Mouse (Mus musculus) kidney, embryonic 14.5 days (tissue): ENCODE data around the gene Fpr1. TPM values are rescaled to one million over a fixed set of nuclear protein-coding genes. Genes with fewer than 3 reads are reported as not detected.
A peak's percentile ranks its signal among the peaks of the same experiment; 100 is the strongest.

Experiments
- ATAC-seq: fragments of 200-750 bp; cut with Nextera tagmentation; 2 replicates; pipeline ENCODE4 v1.8.0; 2017; ENCODE audit warnings: moderate number of reproducible peaks, mild to moderate bottlenecking, moderate TSS enrichment, moderate library complexity; ENCODE audit not compliant: low FRiP score, low TSS enrichment
- H3K27ac ChIP-seq: fragments of 300-500 bp; sonication (generic); 2 replicates; pipeline ENCODE4 v1.5.1; 2014; ENCODE audit warnings: low read depth, mild to moderate bottlenecking, low read length, moderate library complexity, mixed read lengths
- H3K27me3 ChIP-seq: fragments of 300-500 bp; sonication (generic); 2 replicates; pipeline ENCODE4 v1.6.1; 2014; ENCODE audit warnings: mild to moderate bottlenecking, low read length; ENCODE audit not compliant: control insufficient read depth, insufficient read depth
- H3K36me3 ChIP-seq: fragments of 300-500 bp; sonication (generic); 2 replicates; pipeline ENCODE4 v1.6.1; 2014; ENCODE audit warnings: low read length, mixed read lengths; ENCODE audit not compliant: control insufficient read depth, insufficient read depth
- H3K4me1 ChIP-seq: fragments of 300-500 bp; sonication (generic); 2 replicates; pipeline ENCODE4 v1.6.1; 2014; ENCODE audit warnings: low read length, mixed read lengths; ENCODE audit not compliant: control insufficient read depth, insufficient read depth
- H3K4me2 ChIP-seq: fragments of 300-500 bp; sonication (generic); replicated peaks from 2 replicates; pipeline ENCODE4 v1.6.1; 2014; ENCODE audit warnings: low read depth, mild to moderate bottlenecking, low read length
- H3K4me3 ChIP-seq: fragments of 300-500 bp; sonication (generic); 2 replicates; pipeline ENCODE4 v1.5.1; 2014; ENCODE audit warnings: mild to moderate bottlenecking, low read length
- H3K9ac ChIP-seq: fragments of 300-500 bp; sonication (generic); 2 replicates; pipeline ENCODE4 v1.6.1; 2014; ENCODE audit warnings: low read depth, mild to moderate bottlenecking, low read length, moderate library complexity
- H3K9me3 ChIP-seq: fragments of 300-500 bp; sonication (generic); 2 replicates; pipeline ENCODE4 v1.6.1; 2016; ENCODE audit warnings: low read length; ENCODE audit not compliant: control insufficient read depth
- WGBS: fragments of 180-500 bp; shearing (Covaris S2); extraction: QIAGEN DNeasy Blood & Tissue Kit; methylation state at CpG from one replicate; pipeline ENCODE4 v1.1.7; 2014; 5-methylcytosine and 5-hydroxymethylcytosine counted together
- microRNA counts: library from miRNA; unstranded; fragments of <30 nt; microRNA quantifications from one replicate; lab custom pipeline; 2017
- microRNA-seq: library from miRNA; unstranded; fragments of <30 nt; microRNA quantifications from one replicate; pipeline ENCODE4, GENCODE M21; 2016
- polyA plus RNA-seq: library from polyadenylated mRNA; unstranded; fragments of >200 nt; fragmentation: Nextera tagmentation; extraction: Ambion mirVana; gene quantifications from 2 replicates; pipeline ENCODE4 v1.2.1, GENCODE M21; 2014

Fpr1 gene
- polyA plus RNA-seq, 1 experiment from 2014 or later = 0.16 TPM

DNA sequence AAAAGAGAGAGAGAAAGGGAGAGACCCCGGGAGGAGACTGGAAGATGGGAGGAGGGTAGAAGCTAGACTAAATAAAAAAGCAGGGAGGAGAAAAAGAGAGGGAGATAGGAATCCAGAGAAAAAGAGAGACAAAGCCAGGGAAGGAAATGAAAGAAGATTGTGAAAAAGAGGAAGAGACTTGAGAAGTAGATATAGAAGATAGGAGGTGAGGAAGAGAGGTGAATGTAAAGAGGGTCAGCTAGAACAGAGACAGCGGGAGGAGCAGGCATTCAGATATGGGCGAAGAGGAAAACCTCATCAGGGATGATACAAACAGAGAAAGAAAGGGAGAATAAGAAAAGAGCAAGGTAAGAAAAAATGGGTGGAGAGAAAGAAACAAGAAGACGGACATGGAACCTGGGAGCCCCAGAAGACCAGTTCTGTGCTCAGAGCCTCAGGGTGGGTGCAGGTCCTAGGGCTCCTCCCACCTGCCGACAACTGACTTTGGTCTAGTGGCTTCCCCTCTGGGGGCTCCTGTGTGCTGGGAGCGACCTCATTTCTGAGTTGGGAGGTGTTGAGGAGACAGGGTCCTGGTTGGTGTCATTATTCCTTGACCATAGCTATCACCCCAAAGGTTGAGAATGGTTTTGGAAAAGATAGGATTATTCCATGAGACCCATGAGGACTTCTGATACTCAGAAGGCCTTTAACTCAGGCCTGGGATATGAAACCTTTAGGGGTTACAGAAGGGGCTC lies 54.5 kb downstream of the Fpr1 start:
- Histone ChIP-seq H3K4me2 (peak overlapping the region; percentile 63), H3K9ac (peak overlapping the region; percentile 74; the same call in 1 of the 2 replicates), H3K4me1 (peaks cover 40% of the 10 kb centered on the region), H3K27me3 (no peaks in the 10 kb centered on the region), H3K4me3 (peak overlapping the region; percentile 80), H3K36me3 (peaks cover 26% of the 10 kb centered on the region), H3K9me3 (no peaks in the 10 kb centered on the region), H3K27ac (peak overlapping the region; percentile 99)
- ATAC-seq = no peak
- WGBS = under 1% methylated on average over 6 of the region's 6 CpGs

DNA sequence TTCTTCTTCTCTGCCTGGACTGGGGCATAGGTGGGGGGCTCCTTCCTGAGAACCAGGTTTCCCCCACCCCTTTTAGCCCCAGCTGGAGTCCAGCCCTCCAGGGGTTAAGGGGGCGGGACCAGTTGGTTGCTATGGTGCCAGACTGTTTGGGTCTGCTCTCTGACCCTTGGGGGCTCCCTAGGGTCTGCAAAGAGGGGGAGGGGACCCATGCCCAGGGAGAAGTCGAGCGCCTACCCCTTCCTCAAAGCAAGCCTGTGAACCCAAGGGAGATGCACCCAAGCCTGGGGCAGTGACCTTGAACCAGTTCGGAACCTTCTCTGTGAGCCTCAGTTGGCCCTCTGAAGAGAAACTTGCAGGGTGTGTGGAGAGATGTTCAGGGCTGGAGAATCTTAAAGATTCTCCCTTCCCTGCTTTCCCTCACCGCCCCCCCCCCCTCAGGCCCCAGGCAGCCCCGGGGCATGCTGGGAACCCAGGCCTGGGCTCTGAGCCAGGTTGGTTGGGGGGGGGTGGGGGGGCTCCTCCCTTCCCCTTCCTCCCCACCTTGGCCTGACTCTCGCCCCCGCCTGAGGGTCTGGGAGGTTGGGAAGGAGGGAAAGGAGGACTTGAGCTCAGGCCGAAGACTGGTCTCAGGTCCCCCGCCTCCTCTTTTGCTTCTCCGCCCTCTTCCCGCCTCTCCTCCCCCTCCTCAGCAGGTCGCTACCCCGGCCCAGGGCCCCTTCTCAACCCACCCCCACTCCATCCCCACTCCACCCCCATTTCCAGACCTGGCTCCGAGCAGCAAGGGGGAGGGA lies 55.4 kb downstream of the Fpr1 start:
- ATAC-seq = peak; percentile 63
- Histone ChIP-seq H3K27me3 (no peaks in the 10 kb centered on the region), H3K9me3 (no peaks in the 10 kb centered on the region), H3K9ac (peak overlapping the region; percentile 74), H3K4me2 (peak overlapping the region; percentile 63), H3K36me3 (peaks cover 19% of the 10 kb centered on the region), H3K4me3 (peak overlapping the region; percentile 80), H3K27ac (peak overlapping the region; percentile 99), H3K4me1 (peaks cover 33% of the 10 kb centered on the region)
- WGBS = 2% methylated on average over 12 of the region's 15 CpGs

DNA sequence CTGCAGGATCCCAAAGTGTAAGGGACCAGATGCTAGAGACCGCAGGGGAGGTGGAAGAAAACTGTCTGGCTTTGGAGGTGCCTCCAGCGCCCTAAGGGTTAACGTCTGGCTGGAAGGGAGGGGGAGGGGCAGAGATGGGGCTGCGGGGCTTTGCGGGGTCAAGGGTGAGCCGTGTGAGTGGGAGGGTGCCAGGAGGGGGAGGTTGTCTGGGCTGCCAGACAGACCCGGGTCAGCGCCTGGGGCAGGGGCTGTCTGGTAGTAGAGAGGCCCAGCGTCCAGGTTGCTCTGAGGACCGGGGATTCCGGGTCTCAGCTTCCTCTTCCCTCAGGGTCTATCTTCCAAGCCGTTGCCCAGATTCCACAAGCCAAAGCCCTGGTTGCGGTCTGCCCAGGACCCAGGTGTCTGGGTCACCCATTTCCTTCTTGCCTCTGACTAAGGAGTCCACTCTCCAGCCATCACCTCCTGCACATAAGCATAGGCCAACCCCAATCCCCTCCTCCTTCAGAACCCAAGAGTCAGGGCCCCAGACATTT lies 56.0 kb downstream of the Fpr1 start:
- Histone ChIP-seq H3K27ac (peak overlapping the region; percentile 99), H3K4me3 (peak overlapping the region; percentile 80), H3K9me3 (no peaks in the 10 kb centered on the region), H3K4me1 (peaks cover 33% of the 10 kb centered on the region), H3K36me3 (peaks cover 16% of the 10 kb centered on the region), H3K27me3 (no peaks in the 10 kb centered on the region), H3K9ac (peak overlapping the region; percentile 74), H3K4me2 (peak overlapping the region; percentile 63)
- under 1% methylated on average over 13 of the region's 13 CpGs for WGBS
- ATAC-seq = peak; percentile 61

DNA sequence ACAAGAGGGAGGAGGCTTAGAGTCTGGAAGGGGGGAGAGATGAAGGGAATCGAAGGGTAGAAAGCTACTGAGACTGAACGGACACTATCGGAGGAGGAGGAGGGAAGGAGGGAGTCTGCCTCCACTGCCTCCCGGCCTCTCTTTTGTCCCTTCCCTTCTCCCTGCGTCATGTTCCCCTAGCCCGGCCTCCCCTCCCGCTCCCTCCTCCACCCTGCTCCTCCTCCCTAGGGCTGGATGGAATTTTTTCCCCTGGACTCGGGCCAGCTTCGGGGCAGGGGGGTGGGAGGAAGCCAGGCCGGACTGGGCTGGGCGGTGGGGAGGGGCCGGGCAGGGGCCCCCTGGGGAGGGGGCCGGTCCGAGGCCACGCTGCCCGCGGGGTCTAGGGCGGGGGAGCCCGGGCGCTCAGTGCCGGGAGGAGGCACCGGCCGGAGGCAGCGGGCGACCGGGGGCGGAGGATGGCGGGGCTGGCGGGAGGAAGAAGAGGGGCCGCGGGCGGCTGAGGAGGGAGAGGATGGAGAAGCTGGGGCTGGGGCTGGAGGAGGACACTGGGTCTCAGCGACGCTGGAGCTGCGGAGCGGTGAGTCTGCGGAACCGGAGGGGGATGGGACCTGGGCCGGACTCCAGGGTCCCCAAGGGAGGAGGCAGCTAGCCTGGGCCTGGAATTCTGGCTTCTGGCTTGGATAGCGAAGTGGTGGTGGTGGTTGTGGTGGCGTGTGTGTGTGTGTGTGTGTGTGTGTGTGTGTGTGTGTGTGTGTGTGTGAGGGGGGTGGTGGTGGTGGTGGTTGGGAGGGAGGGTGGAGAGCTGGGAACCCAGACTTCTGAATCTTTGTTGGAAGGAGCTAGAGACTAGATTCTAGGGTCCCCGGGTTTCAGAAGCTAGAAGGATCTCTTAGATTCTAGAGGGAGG lies 56.7 kb downstream of the Fpr1 start, which contains the start of gene Spaca6:
TSS of gene Spaca6 (plus strand) at position 408 of the 907 bp plus-strand sequence.
- WGBS = under 1% methylated on average over 37 of the region's 42 CpGs
- peaks cover 31% of the 10 kb centered on the region for H3K4me1 ChIP-seq
- ATAC-seq = peak; percentile 82

More for the DNA sequence above, 56.7 kb downstream of the Fpr1 start, which contains the start of gene Spaca6:
- Histone ChIP-seq H3K27me3 (no peaks in the 10 kb centered on the region), H3K36me3 (peaks cover 13% of the 10 kb centered on the region), H3K4me3 (peak within 1 kb of the TSS; percentile 80), H3K27ac (peak within 1 kb of the TSS; percentile 99), H3K9ac (peak within 1 kb of the TSS; percentile 74), H3K4me2 (peak within 1 kb of the TSS; percentile 63), H3K9me3 (no peaks in the 10 kb centered on the region)

MicroRNA genes within 50 kb of the gene (microRNA counts, 519-probe panel; counts per million panel counts)
- microRNA mmu-let-7e (lab: Ali Mortazavi, UCI) (8,353 counts per million, percentile 86 among the panel's probes with 10 or more counts), microRNA mmu-miR-125a-3p (lab: Ali Mortazavi, UCI) (5,309 counts per million, percentile 47 among the panel's probes with 10 or more counts), microRNA mmu-miR-125a-5p (lab: Ali Mortazavi, UCI) (9,811 counts per million, percentile 98 among the panel's probes with 10 or more counts), microRNA mmu-miR-99b (lab: Ali Mortazavi, UCI) (7,098 counts per million, percentile 76 among the panel's probes with 10 or more counts)

Small RNAs within 50 kb of the gene (microRNA-seq; reads per million reads assigned to microRNA genes)
- gene Gm25927 (not detected), gene Mir125a (4,491 reads per million, percentile 90 among the genes with 10 or more reads in this experiment), gene Mir99b (22,870 reads per million, percentile 97 among the genes with 10 or more reads in this experiment), gene Mirlet7e (not detected)

Other genes with a start within 250 kb of the Fpr1 start
- not detected in 2 replicates for gene Vmn2r90, start 180.2 kb downstream of the Fpr1 start, polyA plus RNA-seq
- 22.9 and 32.8 TPM in 2 replicates for gene Spaca6, start 56.8 kb downstream of the Fpr1 start, polyA plus RNA-seq
- 1.1 and 1.6 TPM in 2 replicates for gene Has1, start 28.7 kb downstream of the Fpr1 start, polyA plus RNA-seq
- 0.23 and 0.34 TPM in 2 replicates for gene Fpr2, start 3.9 kb upstream of the Fpr1 start, polyA plus RNA-seq
- gene Fpr3, start 3.9 kb upstream of the Fpr1 start, polyA plus RNA-seq = not detected in 2 replicates
- gene Fpr-rs4, start 137.8 kb upstream of the Fpr1 start, polyA plus RNA-seq = not detected in 2 replicates
- gene Vmn2r124, start 165.5 kb upstream of the Fpr1 start, polyA plus RNA-seq = not detected in 2 replicates
- not detected in 2 replicates for gene Vmn2r91, start 201.1 kb upstream of the Fpr1 start, polyA plus RNA-seq